Mouse (Mus musculus) hindbrain, embryonic 11.5 days (tissue): ENCODE data around the gene Fbxo10. TPM values are rescaled to one million over a fixed set of nuclear protein-coding genes. Genes with fewer than 3 reads are reported as not detected.
"Not testable (repeated sequence)": the region's sequence is repeated elsewhere in the genome, so short reads cannot be mapped to it uniquely, and the experiment has no call there.

ENCODE experiments used
- ATAC-seq: fragments of 200-750 bp; cut with Nextera tagmentation; 2 replicates; pipeline ENCODE4 v1.8.0; 2017; ENCODE audit warnings: mild to moderate bottlenecking, moderate TSS enrichment, moderate library complexity; ENCODE audit not compliant: low FRiP score
- DNase-seq: peaks from one replicate; pipeline ENCODE4 v3.0.0-alpha.2; 2015; ENCODE audit warnings: low spot score
- H3K27ac ChIP-seq: fragments of 300-500 bp; sonication (generic); 2 replicates; pipeline ENCODE4 v1.5.1; 2014; ENCODE audit warnings: mild to moderate bottlenecking, low read depth, low read length
- H3K27me3 ChIP-seq: fragments of 300-500 bp; sonication (generic); 2 replicates; pipeline ENCODE4 v1.6.1; 2014; ENCODE audit warnings: mild to moderate bottlenecking, low read length, moderate library complexity, mixed read lengths; ENCODE audit not compliant: control insufficient read depth, insufficient read depth
- H3K36me3 ChIP-seq: fragments of 300-500 bp; sonication (generic); 2 replicates; pipeline ENCODE4 v1.6.1; 2014; ENCODE audit warnings: mild to moderate bottlenecking, low read length, moderate library complexity, mixed read lengths; ENCODE audit not compliant: control insufficient read depth, insufficient read depth
- H3K4me1 ChIP-seq: fragments of 300-500 bp; sonication (generic); replicated peaks from 2 replicates; pipeline ENCODE4 v1.6.1; 2014; ENCODE audit warnings: low read length, mixed read lengths; ENCODE audit not compliant: control insufficient read depth, insufficient read depth
- H3K4me2 ChIP-seq: fragments of 300-500 bp; sonication (generic); replicated peaks from 2 replicates; pipeline ENCODE4 v1.6.1; 2014; ENCODE audit warnings: mild to moderate bottlenecking, low read depth, low read length
- H3K4me3 ChIP-seq: fragments of 300-500 bp; sonication (generic); 2 replicates; pipeline ENCODE4 v1.5.1; 2014; ENCODE audit warnings: low read depth, low read length
- H3K9ac ChIP-seq: fragments of 300-500 bp; sonication (generic); 2 replicates; pipeline ENCODE4 v1.6.1; 2014; ENCODE audit warnings: low read depth, low read length
- H3K9me3 ChIP-seq: fragments of 300-500 bp; sonication (generic); 2 replicates; pipeline ENCODE4 v1.6.1; 2016; ENCODE audit warnings: low read length; ENCODE audit not compliant: control insufficient read depth
- WGBS: fragments of 180-500 bp; shearing (Covaris S2); extraction: QIAGEN DNeasy Blood & Tissue Kit; methylation state at CpG from one replicate; pipeline ENCODE4 v1.1.7; 2014; 5-methylcytosine and 5-hydroxymethylcytosine counted together
- polyA plus RNA-seq: library from polyadenylated mRNA; unstranded; fragments of >200 nt; fragmentation: Nextera tagmentation; extraction: Ambion mirVana; gene quantifications from 2 replicates; pipeline ENCODE4 v1.2.1, GENCODE M21; 2014

Gene Fbxo10
- polyA plus RNA-seq, 1 experiment from 2014 or later: 5.1 TPM

GRCm38 (mm10) chr4:45084895-45085290 is 489 bp upstream of the Fbxo10 start:
- no peaks in the 10 kb centered on the region for H3K36me3 ChIP-seq
- no peaks in the 10 kb centered on the region for H3K9me3 ChIP-seq
- peak overlapping the region; percentile 87 for H3K4me2 ChIP-seq
- no peaks in the 10 kb centered on the region for H3K27me3 ChIP-seq
- H3K4me1 ChIP-seq: peaks cover 3% of the 10 kb centered on the region; the same call in 1 of the 2 replicates
- H3K4me3 ChIP-seq: peak overlapping the region; percentile 74
- no peak overlapping the region for H3K27ac ChIP-seq
- 45% methylated on average over 8 of the region's 8 CpGs for WGBS
- peak; percentile 5; the same call in 1 of the 2 replicates for ATAC-seq
- 0 out of 2 replicates have a peak overlapping the region, but pooled peaks have one; percentile 37 for H3K9ac ChIP-seq
- DNase-seq: no peak

- peaks cover 3% of the 10 kb centered on the region; the same call in 1 of the 2 replicates for H3K4me1 ChIP-seq
- H3K27ac ChIP-seq: no peak overlapping the region
- 0 out of 2 replicates have a peak overlapping the region, but pooled peaks have one; percentile 15 for H3K9ac ChIP-seq
- 2% methylated on average over 8 of the region's 8 CpGs for WGBS
- peak; percentile 38 for DNase-seq
- H3K27me3 ChIP-seq: no peaks in the 10 kb centered on the region
- ATAC-seq: no peak
- peak overlapping the region; percentile 87 for H3K4me2 ChIP-seq
- no peaks in the 10 kb centered on the region for H3K9me3 ChIP-seq
- no peaks in the 10 kb centered on the region for H3K36me3 ChIP-seq
- H3K4me3 ChIP-seq: peak overlapping the region; percentile 74
Measured at GRCm38 (mm10) chr4:45083487-45083886, 917 bp downstream of the Fbxo10 start.

DNA sequence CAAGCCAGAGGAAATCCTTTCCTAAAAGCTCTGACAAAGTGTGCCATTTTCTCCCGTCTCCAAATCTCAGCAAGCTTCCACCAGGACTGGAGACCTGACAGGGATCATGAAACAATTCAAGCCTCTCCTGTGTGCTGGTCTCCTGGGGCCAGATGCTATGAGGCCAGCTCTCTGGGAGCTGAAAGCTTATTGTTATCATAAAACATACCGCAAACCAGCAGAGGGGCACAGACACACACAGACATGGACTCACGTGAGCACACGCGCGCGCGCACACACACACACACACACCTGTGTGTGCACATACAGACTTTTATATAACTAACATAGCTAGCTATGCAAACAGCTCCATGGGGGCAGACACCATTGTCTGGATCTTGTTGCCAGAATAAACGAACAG is 1.5 kb downstream of the Fbxo10 start:
- H3K27me3 ChIP-seq: no peaks in the 10 kb centered on the region
- DNase-seq (peak; percentile 24), ATAC-seq (no peak)
- H3K4me3 ChIP-seq: peak overlapping the region; percentile 74
- no peak overlapping the region for H3K9ac ChIP-seq
- no peaks in the 10 kb centered on the region for H3K9me3 ChIP-seq
- H3K4me2 ChIP-seq: peak overlapping the region; percentile 87
- no peaks in the 10 kb centered on the region for H3K36me3 ChIP-seq
- H3K4me1 ChIP-seq: peaks cover 3% of the 10 kb centered on the region; the same call in 1 of the 2 replicates
- H3K27ac ChIP-seq: no peak overlapping the region
- 73% methylated on average over 9 of the region's 9 CpGs for WGBS

- ATAC-seq, H3K4me1 ChIP-seq, H3K9me3 ChIP-seq, H3K27me3 ChIP-seq, H3K36me3 ChIP-seq, H3K4me3 ChIP-seq, DNase-seq, H3K27ac ChIP-seq, H3K9ac ChIP-seq, H3K4me2 ChIP-seq: not testable (repeated sequence)
- 85% methylated on average over 4 of the region's 4 CpGs for WGBS
Measured at GRCm38 (mm10) chr4:45081041-45081440, 3.4 kb downstream of the Fbxo10 start.

DNA sequence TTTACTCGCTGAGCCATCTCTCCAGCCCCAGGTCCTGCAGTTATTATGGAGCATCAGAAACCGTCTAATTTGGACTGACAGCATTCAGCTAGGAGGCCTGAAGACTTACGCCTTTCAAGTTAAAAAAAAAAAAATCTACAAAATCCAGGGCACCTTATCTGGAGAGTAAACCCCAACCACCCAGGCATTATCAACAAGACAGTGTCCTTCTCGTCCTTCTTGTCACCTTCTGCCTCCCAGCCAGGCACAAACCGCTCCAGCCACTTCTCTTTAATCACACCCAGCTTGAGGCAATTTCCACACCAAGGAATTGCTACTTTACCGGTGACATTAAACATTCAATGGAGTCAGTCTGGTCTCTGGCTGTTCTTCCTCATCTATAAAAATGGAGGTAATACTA is 10.9 kb downstream of the Fbxo10 start:
- DNase-seq (no peak), ATAC-seq (no peak)
- Histone ChIP-seq H3K9me3 (no peaks in the 10 kb centered on the region), H3K4me3 (no peak overlapping the region), H3K36me3 (no peaks in the 10 kb centered on the region), H3K27me3 (no peaks in the 10 kb centered on the region), H3K4me2 (no peak overlapping the region), H3K27ac (no peak overlapping the region), H3K9ac (no peak overlapping the region), H3K4me1 (no peaks in the 10 kb centered on the region)
- WGBS: 86% methylated on average over 6 of the region's 6 CpGs

GRCm38 (mm10) chr4:45072261-45072973 is 12.0 kb downstream of the Fbxo10 start:
- Histone ChIP-seq H3K4me2 (no peak overlapping the region), H3K9me3 (no peaks in the 10 kb centered on the region), H3K9ac (no peak overlapping the region), H3K4me3 (no peak overlapping the region), H3K4me1 (no peaks in the 10 kb centered on the region), H3K36me3 (no peaks in the 10 kb centered on the region), H3K27ac (no peak overlapping the region), H3K27me3 (no peaks in the 10 kb centered on the region)
- no peak for ATAC-seq
- DNase-seq: no peak
- 73% methylated on average over 15 of the region's 15 CpGs for WGBS

DNA sequence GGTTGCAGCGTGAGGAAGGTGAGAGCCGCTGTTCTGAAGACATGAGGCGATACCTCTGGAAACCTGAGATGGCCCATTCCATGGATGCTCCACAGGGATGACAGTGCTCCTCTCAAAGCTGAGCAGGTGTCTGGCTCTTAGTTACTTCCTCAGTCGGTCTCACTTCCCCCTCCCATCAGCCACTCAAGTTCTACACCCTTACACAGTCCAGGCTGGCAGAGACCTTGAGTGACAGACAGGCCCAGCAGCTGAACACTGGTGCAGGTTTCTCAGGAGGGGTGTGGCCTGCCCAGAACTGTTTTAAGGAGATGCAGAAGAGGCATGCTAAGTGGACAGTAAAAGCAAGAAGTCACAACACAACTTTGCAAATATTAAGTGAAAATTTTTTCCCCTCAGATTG is 16.7 kb downstream of the Fbxo10 start:
- no peaks in the 10 kb centered on the region for H3K9me3 ChIP-seq
- no peaks in the 10 kb centered on the region for H3K27me3 ChIP-seq
- H3K36me3 ChIP-seq: no peaks in the 10 kb centered on the region
- WGBS: 91% methylated on average over 4 of the region's 4 CpGs
- no peak overlapping the region for H3K27ac ChIP-seq
- DNase-seq (no peak), ATAC-seq (no peak)
- H3K9ac ChIP-seq: no peak overlapping the region
- no peak overlapping the region for H3K4me3 ChIP-seq
- H3K4me2 ChIP-seq: no peak overlapping the region
- no peaks in the 10 kb centered on the region for H3K4me1 ChIP-seq

DNA sequence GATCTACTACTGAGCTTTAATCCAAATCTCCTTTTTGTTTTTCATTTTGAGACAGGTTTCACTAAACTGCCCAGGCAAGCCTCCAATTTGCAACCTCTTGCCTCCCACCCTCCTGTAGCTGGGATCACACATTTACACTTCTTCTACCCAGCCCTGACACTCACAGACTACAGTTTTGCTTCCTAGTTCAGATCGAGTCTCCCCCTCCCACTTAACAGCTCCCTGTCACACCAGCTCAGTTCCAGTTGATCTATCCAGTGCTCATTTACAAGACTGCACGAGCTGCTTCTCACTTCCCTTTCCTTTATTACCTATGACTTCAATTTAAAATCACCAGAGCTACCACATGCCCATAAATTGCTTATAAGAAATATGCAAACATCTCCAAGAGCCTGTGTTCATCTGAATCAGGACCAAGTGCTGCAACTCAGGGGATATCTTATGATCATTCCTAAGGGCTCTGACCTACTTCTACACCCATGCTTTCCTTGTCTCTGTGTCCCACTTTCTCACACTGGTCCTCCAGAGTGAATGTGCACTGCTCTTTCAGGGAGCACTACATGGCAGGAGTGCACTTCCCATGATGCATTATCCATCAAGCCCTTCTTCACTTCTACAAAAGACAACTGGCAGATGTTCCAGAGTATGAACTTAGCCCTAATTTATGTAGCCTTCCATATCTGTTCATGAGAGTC is 18.2 kb downstream of the Fbxo10 start:
- no peak overlapping the region for H3K4me3 ChIP-seq
- no peaks in the 10 kb centered on the region for H3K4me1 ChIP-seq
- H3K36me3 ChIP-seq: no peaks in the 10 kb centered on the region
- no peaks in the 10 kb centered on the region for H3K9me3 ChIP-seq
- WGBS: 57% methylated on average over 2 of the region's 2 CpGs
- ATAC-seq (no peak), DNase-seq (no peak)
- no peaks in the 10 kb centered on the region for H3K27me3 ChIP-seq
- H3K9ac ChIP-seq: no peak overlapping the region
- H3K4me2 ChIP-seq: no peak overlapping the region
- H3K27ac ChIP-seq: no peak overlapping the region

- 91% methylated on average over 2 of the region's 2 CpGs for WGBS
- H3K4me3 ChIP-seq: no peak overlapping the region
- no peaks in the 10 kb centered on the region for H3K27me3 ChIP-seq
- no peaks in the 10 kb centered on the region for H3K9me3 ChIP-seq
- H3K4me1 ChIP-seq: no peaks in the 10 kb centered on the region
- no peak overlapping the region for H3K27ac ChIP-seq
- no peak overlapping the region for H3K9ac ChIP-seq
- H3K4me2 ChIP-seq: no peak overlapping the region
- H3K36me3 ChIP-seq: no peaks in the 10 kb centered on the region
- no peak for ATAC-seq
- no peak for DNase-seq
Measured at GRCm38 (mm10) chr4:45064577-45064976, 19.8 kb downstream of the Fbxo10 start.
